Comparison of ENCODE assay signal across 9 mouse cellular contexts in genomic region chr7:28227421-28227820, GRCm38 (mm10). TPM values are rescaled to one million over a fixed set of nuclear protein-coding genes. Genes with fewer than 3 reads are reported as not detected.
DNase-seq lines count a peak whose midpoint lies in the region; TF ChIP-seq lines count a peak whose summit lies in the region.
"Not testable (repeated sequence)": the region's sequence is repeated elsewhere in the genome, so short reads cannot be mapped to it uniquely, and the experiment has no call there.
"Had no signal": no experiment of that assay in that cellular context is flagged by ENCODE, and none has a peak within 500 bp of the region (broad histone marks: within the 10 kb centered on the region; RNA-seq: fewer than 3 reads in every experiment).

No protein-coding gene starts in this region.

- not testable (repeated sequence) for TF ChIP-seq CTCF in kidney, adult 2 months (conservative IDR thresholded peaks at IDR 0.05; ENCODE audit: insufficient read depth, insufficient read length, low read depth, low read length)

- not testable (repeated sequence) for H3K27me3 ChIP-seq in kidney, adult 2 months (replicated peaks; ENCODE audit: control insufficient read depth, insufficient read depth, low read length)

- not testable (repeated sequence) for TF ChIP-seq POLR2A in kidney, adult 2 months (IDR thresholded peaks at IDR 0.05; ENCODE audit: low read depth, low read length)

- 91% methylated on average over 4 of the region's 4 CpGs for WGBS in kidney, adult 2 months

- not testable (repeated sequence) for H3K4me3 ChIP-seq in ES-E14 (ENCODE audit: insufficient read depth in 1 of 2, low read depth in 1 of 2, low read length in 2 of 2, poor library complexity in 1 of 2, severe bottlenecking in 1 of 2); kidney, adult 2 months (ENCODE audit: insufficient read depth, low read depth, low read length)

- in situ Hi-C loops in ES-E14 (cut with MboI; ENCODE audit: low sequenced_read_pairs in 2 of 2, unreplicated experiment in 2 of 2) = not testable (repeated sequence)

- DNase-seq in ES-CJ7 (ENCODE audit: low read depth, low spot score) (peak; percentile 43), R1 (ENCODE audit: low read depth, low spot score) (peak; percentile 76), ZHBTc4 (ENCODE audit: low read depth, low spot score) (peak; percentile 55)
- DNase-seq in ES-E14 (ENCODE audit: low read depth, low spot score) = not testable (repeated sequence)
- DNase-seq in heart, adult 11 months = peak; percentile 71
- DNase-seq in kidney, adult 2 months = peak; percentile 10
- DNase-seq in kidney, adult 9 months = peak; percentile 35

- H3K4me1 ChIP-seq in ES-E14 (ENCODE audit: control insufficient read depth in 2 of 2, insufficient read depth in 2 of 2, low read length in 2 of 2, poor library complexity in 1 of 2); kidney, adult 2 months (ENCODE audit: control insufficient read depth, insufficient read depth, low read length): not testable (repeated sequence)

- H3K9me3 ChIP-seq in ES-E14 (ENCODE audit: control insufficient read depth, insufficient read depth, low read depth, low read length) = not testable (repeated sequence)

- not testable (repeated sequence) for H3K36me3 ChIP-seq in ES-E14 (ENCODE audit: control insufficient read depth, insufficient read depth, low read length, poor library complexity, severe bottlenecking); kidney, adult 2 months (ENCODE audit: control insufficient read depth, insufficient read depth, low read length)

- 0 out of 2 replicates have a peak overlapping the region, but pooled peaks have one; percentile 15 for H3K27ac ChIP-seq in ES-E14 (ENCODE audit: insufficient read depth, low read depth, low read length, poor library complexity, severe bottlenecking)
- H3K27ac ChIP-seq in kidney, adult 2 months (ENCODE audit: insufficient read depth, low read depth, low read length) = not testable (repeated sequence)

- not testable (repeated sequence) for H3K9ac ChIP-seq in ES-E14 (ENCODE audit: insufficient read depth, low read depth, low read length, poor library complexity, severe bottlenecking)

RNA-seq across cellular contexts. Expression of gene Eid2, which starts 40.3 kb away (rescaled TPM):
- total RNA-seq in ES-E14 (2012; rRNA removed) = 15.3 and 18.5 TPM in 2 replicates
- 5.2 and 5.7 TPM in 2 replicates for polyA plus RNA-seq in kidney, adult 2 months (2012; rRNA removed)
- total RNA-seq: CH12.LX, MEL had no signal

RNA-seq across cellular contexts. Expression of gene Dyrk1b, which starts 48.2 kb away (rescaled TPM):
- total RNA-seq in ES-E14 (2012; rRNA removed) = 3.9 and 6.3 TPM in 2 replicates
- polyA plus RNA-seq in kidney, adult 2 months (2012; rRNA removed) = 31.1 and 34.8 TPM in 2 replicates

RNA-seq across cellular contexts. Expression of gene Eid2b, which starts 50.1 kb away (rescaled TPM):
- 4.3 and 4.6 TPM in 2 replicates for total RNA-seq in ES-E14 (2012; rRNA removed)
- polyA plus RNA-seq in kidney, adult 2 months (2012; rRNA removed) = 7.7 and 10.2 TPM in 2 replicates

RNA-seq across cellular contexts. Expression of gene Fbl, which starts 57.9 kb away (rescaled TPM):
- total RNA-seq in ES-E14 (2012; rRNA removed) = 150 and 189 TPM in 2 replicates
- polyA plus RNA-seq in kidney, adult 2 months (2012; rRNA removed) = 33.0 and 54.3 TPM in 2 replicates
